Mouse (Mus musculus) megakaryocyte, embryonic 14.5 days (primary cell): ENCODE data around the gene Pgm2. TPM values are rescaled to one million over a fixed set of nuclear protein-coding genes. Genes with fewer than 3 reads are reported as not detected.

Experiments
- H3K27me3 ChIP-seq: replicated peaks from 2 replicates; pipeline ENCODE3; 2012; ENCODE audit warnings: inconsistent platforms
- H3K36me3 ChIP-seq: replicated peaks from 2 replicates; pipeline ENCODE3; 2012; ENCODE audit warnings: low read length, inconsistent platforms, mixed read lengths
- H3K4me1 ChIP-seq: 2 replicates; pipeline ENCODE4 v1.6.1; 2012; ENCODE audit warnings: inconsistent platforms
- H3K4me3 ChIP-seq: replicated peaks from 2 replicates; pipeline ENCODE3; 2012; ENCODE audit warnings: moderate library complexity, mild to moderate bottlenecking, inconsistent platforms
- H3K9me3 ChIP-seq: 2 replicates; pipeline ENCODE4 v1.6.1; 2012; ENCODE audit warnings: inconsistent platforms
- FLI1 ChIP-seq: IDR thresholded peaks from 2 replicates; pipeline ENCODE4 v1.6.1; 2012; ENCODE audit warnings: low read length, inconsistent platforms, mixed read lengths
- GATA1 ChIP-seq: IDR thresholded peaks from 3 replicates; pipeline ENCODE4 v1.6.1; 2012; ENCODE audit warnings: mixed read lengths, low read length, inconsistent platforms, borderline replicate concordance
- polyA plus RNA-seq: library from polyadenylated mRNA; stranded (reverse); fragments of >175 nt; gene quantifications from 2 replicates; pipeline ENCODE4 v1.2.3, GENCODE M21; 2012; ENCODE audit warnings: low replicate concordance; ENCODE audit not compliant: insufficient read depth

Gene Pgm2
- polyA plus RNA-seq, 1 experiment, result 33.3 TPM

GRCm38 (mm10) chr5:64157926-64158325 is 65.2 kb downstream of the Pgm2 start:
- peaks cover 4% of the 10 kb centered on the region for H3K27me3 ChIP-seq
- TF ChIP-seq GATA1 (no peak), FLI1 (no peak)
- no peak overlapping the region for H3K4me3 ChIP-seq
- peaks cover 80% of the 10 kb centered on the region for H3K4me1 ChIP-seq
- no peaks in the 10 kb centered on the region for H3K36me3 ChIP-seq
- no peaks in the 10 kb centered on the region for H3K9me3 ChIP-seq

- Histone ChIP-seq H3K27me3 (peaks cover 4% of the 10 kb centered on the region), H3K9me3 (no peaks in the 10 kb centered on the region), H3K4me3 (peak overlapping the region; percentile 47), H3K36me3 (no peaks in the 10 kb centered on the region), H3K4me1 (peaks cover 78% of the 10 kb centered on the region)
- TF ChIP-seq FLI1 (no peak), GATA1 (no peak)
Observed at GRCm38 (mm10) chr5:64158501-64158900, 65.8 kb downstream of the Pgm2 start.

GRCm38 (mm10) chr5:64159065-64159780 is 66.5 kb downstream of the Pgm2 start:
- TF ChIP-seq FLI1, result no peak
- TF ChIP-seq GATA1, result no peak
- Histone ChIP-seq H3K4me1 (peaks cover 81% of the 10 kb centered on the region), H3K9me3 (no peaks in the 10 kb centered on the region), H3K4me3 (peak overlapping the region; percentile 98), H3K36me3 (peaks cover 5% of the 10 kb centered on the region), H3K27me3 (peaks cover 4% of the 10 kb centered on the region)

- Histone ChIP-seq H3K9me3 (no peaks in the 10 kb centered on the region), H3K4me3 (peak overlapping the region; percentile 98), H3K4me1 (peaks cover 84% of the 10 kb centered on the region), H3K36me3 (peaks cover 13% of the 10 kb centered on the region), H3K27me3 (peaks cover 4% of the 10 kb centered on the region)
- no peak for TF ChIP-seq GATA1
- TF ChIP-seq FLI1, result no peak
Observed at GRCm38 (mm10) chr5:64159781-64160704, 67.3 kb downstream of the Pgm2 start.

- Histone ChIP-seq H3K4me3 (peak overlapping the region; percentile 98), H3K9me3 (no peaks in the 10 kb centered on the region), H3K27me3 (peaks cover 4% of the 10 kb centered on the region), H3K36me3 (peaks cover 21% of the 10 kb centered on the region), H3K4me1 (peaks cover 86% of the 10 kb centered on the region)
- no peak for TF ChIP-seq GATA1
- TF ChIP-seq FLI1, result no peak
Observed at GRCm38 (mm10) chr5:64160705-64161391, 68.1 kb downstream of the Pgm2 start.

- Histone ChIP-seq H3K4me3 (peak overlapping the region; percentile 98), H3K27me3 (peaks cover 4% of the 10 kb centered on the region), H3K9me3 (no peaks in the 10 kb centered on the region), H3K36me3 (peaks cover 27% of the 10 kb centered on the region), H3K4me1 (peaks cover 78% of the 10 kb centered on the region)
- no peak for TF ChIP-seq FLI1
- no peak for TF ChIP-seq GATA1
Observed at GRCm38 (mm10) chr5:64161917-64162316, 69.2 kb downstream of the Pgm2 start.

- no peak for TF ChIP-seq GATA1
- TF ChIP-seq FLI1, result no peak
- Histone ChIP-seq H3K4me3 (no peak overlapping the region), H3K9me3 (no peaks in the 10 kb centered on the region), H3K36me3 (peaks cover 34% of the 10 kb centered on the region), H3K4me1 (peaks cover 73% of the 10 kb centered on the region), H3K27me3 (peaks cover 4% of the 10 kb centered on the region)
Observed at GRCm38 (mm10) chr5:64162582-64162981, 69.8 kb downstream of the Pgm2 start.

- Histone ChIP-seq H3K36me3 (peaks cover 34% of the 10 kb centered on the region), H3K27me3 (peaks cover 3% of the 10 kb centered on the region), H3K4me1 (peaks cover 65% of the 10 kb centered on the region), H3K9me3 (no peaks in the 10 kb centered on the region), H3K4me3 (no peak overlapping the region)
- TF ChIP-seq GATA1 (no peak), FLI1 (no peak)
Observed at GRCm38 (mm10) chr5:64164414-64164813, 71.7 kb downstream of the Pgm2 start.

- TF ChIP-seq GATA1, result no peak
- TF ChIP-seq FLI1, result no peak
- Histone ChIP-seq H3K36me3 (peaks cover 36% of the 10 kb centered on the region), H3K4me1 (peaks cover 59% of the 10 kb centered on the region), H3K9me3 (no peaks in the 10 kb centered on the region), H3K4me3 (no peak overlapping the region), H3K27me3 (no peaks in the 10 kb centered on the region)
Observed at GRCm38 (mm10) chr5:64165826-64166225, 73.1 kb downstream of the Pgm2 start.
